Mouse (Mus musculus) activated CD4-positive, CD25-positive, alpha-beta regulatory T cell, adult 4 months (primary cell): ENCODE measurements around the gene Rhbdf2. TPM values are rescaled to one million over a fixed set of nuclear protein-coding genes. Genes with fewer than 3 reads are reported as not detected.

ENCODE experiments used
- ATAC-seq: one replicate; pipeline ENCODE4 v1.8.0; 2017
- polyA plus RNA-seq, 2 experiments: library from polyadenylated mRNA; unstranded; fragments of 100-300 nt; shearing (Covaris generic); gene quantifications; one replicate each; pipeline ENCODE4 v1.2.1; 2017

The Rhbdf2 gene
- polyA plus RNA-seq, 2 experiments from 2014 or later: 4.9 to 5.0 TPM

DNA sequence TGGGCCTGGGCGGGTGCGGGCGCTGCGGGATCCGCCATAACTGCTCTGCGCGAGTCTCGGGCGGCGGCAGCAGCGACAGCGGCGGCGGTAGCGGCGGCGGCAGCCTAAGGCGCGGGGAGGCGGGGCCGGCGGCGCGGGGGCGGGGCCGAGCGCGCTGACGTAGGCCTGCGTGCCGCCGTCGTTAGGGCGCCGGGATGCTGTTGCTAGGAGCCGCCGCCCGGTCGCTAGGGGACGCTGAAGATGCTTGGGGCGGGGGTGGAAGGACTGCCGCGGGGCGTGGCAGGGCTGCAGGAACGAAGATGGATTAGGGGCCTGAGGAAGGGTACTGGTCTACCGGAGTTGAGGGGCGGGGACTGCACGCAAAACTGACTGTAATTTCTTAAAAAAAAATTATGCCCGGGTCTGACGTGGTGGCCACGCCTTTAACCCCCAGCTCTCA, 45.4 kb downstream of the Rhbdf2 start, which contains the start of gene Ube2o:
Ube2o (minus strand) TSS at position 72 of the 439 bp plus-strand sequence.
- peak; percentile 91 for ATAC-seq

GRCm38 (mm10) chr11:116580711-116581375, 46.0 kb downstream of the Rhbdf2 start:
- ATAC-seq: peak; percentile 64

DNA sequence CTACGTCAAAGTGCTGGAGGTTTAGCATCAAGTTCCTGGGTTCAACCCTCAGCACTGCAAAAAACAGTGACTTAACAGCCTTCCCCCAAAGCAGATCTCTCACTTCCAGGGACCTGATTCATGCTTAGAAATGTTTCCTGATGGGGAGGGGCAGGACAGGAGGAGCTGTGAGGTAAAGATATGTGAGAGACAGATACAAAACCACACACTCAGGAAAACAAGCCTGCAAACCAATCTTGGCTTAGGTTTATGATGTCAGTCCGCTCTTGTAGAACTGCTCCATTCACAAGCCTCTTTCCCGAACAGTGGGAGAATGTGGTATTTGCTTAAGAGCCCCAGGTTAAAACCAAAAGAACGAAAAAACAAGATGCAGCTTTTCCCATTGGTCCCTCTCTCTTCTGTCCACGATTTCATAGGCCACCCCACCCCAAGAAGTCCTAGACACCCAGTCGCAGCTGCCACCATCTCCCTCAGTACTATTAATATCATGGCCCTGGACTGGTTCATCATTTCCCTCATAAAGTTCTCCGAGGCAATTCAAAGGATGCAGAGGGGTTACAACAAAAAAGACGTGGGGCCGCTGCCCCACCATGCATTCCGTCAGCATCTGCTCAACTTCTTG, 46.7 kb downstream of the Rhbdf2 start:
- ATAC-seq: no peak

DNA sequence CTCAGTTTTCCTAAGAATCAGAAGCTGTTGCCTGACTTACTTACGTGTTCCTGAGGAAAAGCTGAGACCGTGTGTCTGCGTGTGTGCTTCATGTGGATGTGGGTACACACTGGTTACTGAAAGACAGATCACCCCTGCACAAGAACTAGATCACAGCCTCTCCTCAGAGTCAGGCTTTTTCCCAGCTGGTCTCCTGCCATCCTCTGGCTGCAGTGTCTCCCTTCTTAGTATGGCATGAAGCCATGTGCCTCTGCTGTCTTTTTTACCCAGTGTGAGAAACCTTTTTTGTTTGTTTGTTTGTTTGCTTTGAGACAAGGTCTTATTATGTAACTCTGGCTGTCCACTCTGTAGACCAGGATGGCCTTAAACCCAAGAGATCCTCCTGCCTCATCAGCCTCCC, 47.5 kb downstream of the Rhbdf2 start:
- ATAC-seq: no peak

DNA sequence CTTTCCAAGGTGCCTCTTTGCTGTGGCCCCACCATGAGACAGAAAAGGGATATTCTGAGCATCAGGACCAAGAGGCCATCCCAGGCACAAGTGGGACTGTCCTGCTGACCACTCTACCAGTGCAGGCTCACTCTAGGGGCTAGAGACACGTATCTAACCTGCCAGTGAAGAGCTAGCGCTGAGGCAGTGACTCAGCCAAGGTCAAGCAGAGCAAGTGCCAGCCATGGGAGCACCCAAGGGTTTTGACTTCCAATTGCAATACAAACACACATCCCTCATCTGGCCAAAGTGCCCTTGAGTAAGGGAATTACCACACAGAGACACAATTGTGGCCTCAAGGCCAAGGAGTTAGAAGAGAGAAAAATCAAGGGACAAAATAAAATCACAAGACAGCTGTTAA, 51.4 kb downstream of the Rhbdf2 start:
- no peak for ATAC-seq

DNA sequence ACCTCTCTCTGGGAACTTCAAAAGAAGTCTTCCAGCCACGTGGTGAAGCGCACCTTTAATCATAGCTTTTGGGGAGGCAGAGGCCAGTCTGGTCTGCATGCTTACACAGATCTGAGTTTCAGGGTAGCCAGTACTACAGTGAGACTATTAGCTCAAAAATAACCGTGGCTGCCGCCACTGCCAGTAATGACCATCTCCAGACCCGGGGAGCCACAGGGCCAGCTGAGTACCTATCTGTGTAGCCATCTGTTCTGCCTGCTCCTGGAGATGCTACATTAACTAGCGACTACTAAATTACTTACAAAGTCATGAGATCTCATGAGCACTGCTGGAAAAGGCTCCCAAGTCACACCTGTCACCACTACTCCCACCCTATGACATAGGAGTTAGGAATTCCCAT, 51.8 kb downstream of the Rhbdf2 start:
- no peak for ATAC-seq

- no peak for ATAC-seq
These were observed 52.3 kb downstream of the Rhbdf2 start for GRCm38 (mm10) chr11:116574486-116574885.

GRCm38 (mm10) chr11:116572756-116573543, 53.9 kb downstream of the Rhbdf2 start:
- ATAC-seq: no peak

DNA sequence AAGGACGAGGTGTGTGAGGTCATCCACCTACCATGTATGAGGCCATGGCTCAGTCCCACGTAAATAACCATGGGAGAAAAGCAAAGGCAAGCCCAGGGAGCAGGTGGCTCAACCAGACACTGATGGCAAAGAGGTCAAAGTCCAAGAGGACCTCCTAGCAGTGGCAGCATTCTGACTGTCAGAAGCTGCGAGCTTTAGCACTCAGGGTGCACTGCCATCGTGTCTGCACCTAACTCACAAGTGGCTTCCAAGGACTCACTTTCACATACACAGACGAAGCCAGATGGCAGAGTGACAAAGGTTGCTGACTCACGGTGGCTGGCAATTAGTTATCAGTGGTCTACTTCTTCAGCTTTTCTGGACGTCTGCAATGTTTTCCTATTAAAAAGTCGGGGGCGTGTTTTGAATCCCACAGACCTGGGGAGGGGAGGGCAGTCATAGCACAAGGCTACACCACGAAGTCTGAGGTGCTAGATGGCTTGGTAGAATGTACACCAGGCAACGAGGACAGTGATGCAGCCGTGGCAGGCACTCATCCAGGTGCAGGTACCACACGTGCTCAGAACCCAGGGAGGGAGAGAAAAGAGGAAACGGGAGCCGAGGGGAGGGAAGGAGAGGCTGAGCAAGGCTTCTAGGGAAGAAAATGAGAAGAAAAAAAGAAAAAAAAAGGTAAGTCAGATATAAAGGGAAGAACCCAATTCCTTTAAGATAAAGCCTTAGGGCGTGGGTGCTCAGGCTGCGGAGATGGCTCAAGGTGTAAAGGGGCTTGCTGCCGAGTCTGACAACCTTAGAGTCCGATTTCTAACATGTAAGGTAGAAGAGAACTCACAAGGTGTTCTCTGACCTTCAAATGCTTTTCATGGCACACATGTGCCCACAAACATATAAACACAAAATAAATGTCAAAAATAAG, 54.8 kb downstream of the Rhbdf2 start:
- ATAC-seq: no peak

DNA sequence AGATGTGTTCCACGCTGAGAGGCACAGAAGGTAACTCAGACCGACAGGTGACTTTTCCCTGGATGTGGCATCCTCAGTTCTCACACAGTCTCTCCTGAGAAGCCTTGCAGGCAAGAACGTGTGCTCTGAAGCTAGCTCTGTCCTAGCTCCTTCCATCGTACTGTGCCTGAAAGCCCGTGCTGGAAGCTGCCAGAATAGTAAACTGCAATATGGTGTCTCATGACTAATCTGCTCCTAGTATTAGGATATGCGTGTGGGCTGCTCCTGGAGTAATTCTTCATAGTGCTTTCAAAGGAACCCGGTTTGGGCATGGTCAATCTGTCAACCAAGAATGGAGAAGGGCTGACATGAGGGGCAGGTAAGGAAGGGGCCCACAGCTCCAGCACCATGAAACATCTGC, 56.0 kb downstream of the Rhbdf2 start:
- no peak for ATAC-seq

GRCm38 (mm10) chr11:116567531-116567930, 59.3 kb downstream of the Rhbdf2 start:
- ATAC-seq: no peak

- ATAC-seq: no peak
These were observed 61.4 kb downstream of the Rhbdf2 start for GRCm38 (mm10) chr11:116565283-116566041.

DNA sequence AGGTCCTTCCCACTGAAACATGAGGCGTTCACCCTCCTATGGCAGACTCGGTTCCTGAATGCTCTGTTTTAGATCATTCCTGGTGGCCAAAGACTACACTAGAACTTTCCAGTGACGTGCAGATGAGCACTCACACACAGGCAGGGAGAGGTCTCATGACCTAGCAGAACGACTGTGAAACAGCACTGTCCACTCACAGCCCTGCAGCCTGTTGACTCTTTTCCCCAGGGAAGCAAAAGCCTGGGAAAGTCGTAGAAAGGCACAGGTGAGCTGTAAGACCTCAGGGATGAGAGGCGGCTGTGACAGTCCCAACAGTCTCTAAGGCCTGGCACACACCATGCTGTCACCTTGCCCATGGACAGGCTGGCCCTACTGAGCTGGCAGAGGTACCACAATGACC, 70.5 kb downstream of the Rhbdf2 start:
- no peak for ATAC-seq

DNA sequence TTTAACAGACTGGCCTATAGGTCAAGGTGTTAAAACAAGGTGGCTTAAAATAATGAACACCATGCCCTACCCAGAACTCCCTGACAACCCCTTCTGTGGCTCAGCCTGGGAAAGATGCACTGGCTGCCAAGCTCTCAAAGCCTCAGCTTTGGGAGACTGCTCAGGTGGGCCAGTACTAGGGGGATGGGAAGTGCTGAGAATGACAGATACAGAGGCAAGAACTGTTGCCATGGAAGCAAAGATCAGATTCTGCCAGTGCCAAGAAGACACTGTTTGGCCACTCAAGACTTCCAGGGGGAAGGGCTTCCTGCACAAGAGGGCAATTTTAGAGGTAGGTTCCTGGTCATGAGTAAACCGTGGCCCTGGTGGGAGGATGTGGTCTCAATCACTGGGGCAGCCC, 71.2 kb downstream of the Rhbdf2 start:
- no peak for ATAC-seq

- ATAC-seq: no peak
These were observed 72.5 kb downstream of the Rhbdf2 start for GRCm38 (mm10) chr11:116554171-116554878.

DNA sequence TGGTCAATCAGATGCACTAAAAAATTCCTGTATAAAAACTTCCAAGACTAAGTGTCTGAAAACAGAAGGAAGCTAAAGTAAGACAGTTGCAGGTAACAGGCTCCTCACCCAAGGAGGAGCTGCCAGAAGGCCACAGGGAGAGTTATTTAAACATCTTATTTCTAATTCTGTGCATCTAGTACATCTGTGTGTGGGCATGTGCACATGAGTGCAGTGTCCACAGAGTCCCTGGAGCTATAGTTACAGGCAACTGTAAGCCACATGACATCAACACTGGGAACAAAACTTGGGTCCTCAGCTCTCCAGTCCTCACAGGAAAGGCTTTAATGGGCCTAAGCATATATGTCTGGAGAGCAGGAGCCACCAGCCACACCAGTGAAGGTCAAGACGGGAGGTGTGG, 74.6 kb downstream of the Rhbdf2 start:
- ATAC-seq: no peak

DNA sequence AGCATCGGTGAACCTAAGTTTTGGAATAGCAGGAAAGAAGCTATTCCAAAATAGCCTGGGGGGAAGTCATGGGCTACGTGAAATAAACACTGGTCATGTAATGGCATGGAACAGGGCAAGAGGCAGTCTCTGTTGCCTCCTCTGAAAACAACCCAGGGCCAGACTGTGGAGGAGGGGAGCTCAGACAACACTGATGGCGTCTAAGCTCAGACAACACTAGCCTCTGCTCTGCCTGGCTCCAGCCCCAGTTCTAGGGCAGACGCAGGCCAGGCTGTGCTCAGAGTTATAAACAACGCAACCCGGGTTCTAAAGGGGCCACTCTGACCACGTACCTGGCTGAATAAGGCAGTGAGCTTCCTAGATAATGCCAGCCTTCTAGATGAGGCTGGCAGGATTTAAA, 76.1 kb downstream of the Rhbdf2 start:
- no peak for ATAC-seq

GRCm38 (mm10) chr11:116549273-116550038, 77.4 kb downstream of the Rhbdf2 start:
- ATAC-seq: no peak

- no peak for ATAC-seq
These were observed 78.0 kb downstream of the Rhbdf2 start for GRCm38 (mm10) chr11:116548780-116549179.
